Mouse (Mus musculus): ENCODE data around the gene Nkx2-5. TPM values are rescaled to one million over a fixed set of nuclear protein-coding genes. Genes with fewer than 3 reads are reported as not detected.

Nkx2-5 gene
- polyA plus RNA-seq, 1 experiment from 2014 or later = 132 TPM

GRCm38 (mm10) chr17:26861793-26862192 lies 17.0 kb upstream of the Nkx2-5 start:
- no peak for ATAC-seq (replicated peaks; ENCODE audit: extremely low read depth, insufficient read depth, low FRiP score)
- Histone ChIP-seq H3K9ac (ENCODE audit: low read length) (peak overlapping the region; percentile 48), H3K27me3 (ENCODE audit: control insufficient read depth, insufficient read depth, low read length) (peaks cover 2% of the 10 kb centered on the region; the same call in 1 of the 2 replicates), H3K36me3 (ENCODE audit: control insufficient read depth, insufficient read depth) (peaks cover 4% of the 10 kb centered on the region; the same call in 1 of the 2 replicates), H3K4me1 (ENCODE audit: control insufficient read depth, insufficient read depth, low read length) (peaks cover 37% of the 10 kb centered on the region), H3K4me2 (ENCODE audit: low read depth, low read length) (peak overlapping the region; percentile 27; the same call in 1 of the 2 replicates), H3K9me3 (replicated peaks; ENCODE audit: control insufficient read depth, low read length) (peaks cover 6% of the 10 kb centered on the region), H3K4me3 (ENCODE audit: low read length) (no peak overlapping the region), H3K27ac (ENCODE audit: low read length) (peak overlapping the region; percentile 91)
- WGBS = 40% methylated on average over 4 of the region's 4 CpGs

- Histone ChIP-seq H3K9me3 (replicated peaks; ENCODE audit: control insufficient read depth, low read length) (peaks cover 6% of the 10 kb centered on the region), H3K27ac (ENCODE audit: low read length) (peak overlapping the region; percentile 91), H3K4me3 (ENCODE audit: low read length) (no peak overlapping the region), H3K36me3 (ENCODE audit: control insufficient read depth, insufficient read depth) (peaks cover 4% of the 10 kb centered on the region; the same call in 1 of the 2 replicates), H3K27me3 (ENCODE audit: control insufficient read depth, insufficient read depth, low read length) (peaks cover 2% of the 10 kb centered on the region; the same call in 1 of the 2 replicates), H3K4me1 (ENCODE audit: control insufficient read depth, insufficient read depth, low read length) (peaks cover 37% of the 10 kb centered on the region), H3K9ac (ENCODE audit: low read length) (no peak overlapping the region; the same call in 1 of the 2 replicates), H3K4me2 (ENCODE audit: low read depth, low read length) (peak overlapping the region; percentile 40; the same call in 1 of the 2 replicates)
- WGBS = 4% methylated on average over 6 of the region's 6 CpGs
- peak; percentile 58 for ATAC-seq (replicated peaks; ENCODE audit: extremely low read depth, insufficient read depth, low FRiP score)
Observed at GRCm38 (mm10) chr17:26861383-26861782, 16.6 kb upstream of the Nkx2-5 start.

- peak overlapping the region; percentile 47 for H3K9ac ChIP-seq (ENCODE audit: low read length)
- H3K4me3 ChIP-seq (ENCODE audit: low read length) = no peak overlapping the region
- H3K36me3 ChIP-seq (ENCODE audit: control insufficient read depth, insufficient read depth) = peaks cover 4% of the 10 kb centered on the region; the same call in 1 of the 2 replicates
- peaks cover 39% of the 10 kb centered on the region for H3K4me1 ChIP-seq (ENCODE audit: control insufficient read depth, insufficient read depth, low read length)
- H3K4me2 ChIP-seq (ENCODE audit: low read depth, low read length) = peak overlapping the region; percentile 40
- 18% methylated on average over 4 of the region's 4 CpGs for WGBS
- peak overlapping the region; percentile 91 for H3K27ac ChIP-seq (ENCODE audit: low read length)
- H3K27me3 ChIP-seq (ENCODE audit: control insufficient read depth, insufficient read depth, low read length) = peaks cover 2% of the 10 kb centered on the region; the same call in 1 of the 2 replicates
- peaks cover 6% of the 10 kb centered on the region for H3K9me3 ChIP-seq (replicated peaks; ENCODE audit: control insufficient read depth, low read length)
- no peak for ATAC-seq (replicated peaks; ENCODE audit: extremely low read depth, insufficient read depth, low FRiP score)
Observed at GRCm38 (mm10) chr17:26860906-26861305, 16.1 kb upstream of the Nkx2-5 start.

GRCm38 (mm10) chr17:26852262-26852661 lies 7.5 kb upstream of the Nkx2-5 start:
- Histone ChIP-seq H3K4me2 (ENCODE audit: low read depth, low read length) (peak overlapping the region; percentile 68), H3K36me3 (ENCODE audit: control insufficient read depth, insufficient read depth) (no peaks in the 10 kb centered on the region), H3K27ac (ENCODE audit: low read length) (peak overlapping the region; percentile 97), H3K9me3 (replicated peaks; ENCODE audit: control insufficient read depth, low read length) (no peaks in the 10 kb centered on the region), H3K27me3 (ENCODE audit: control insufficient read depth, insufficient read depth, low read length) (peaks cover 16% of the 10 kb centered on the region), H3K9ac (ENCODE audit: low read length) (peak overlapping the region; percentile 88), H3K4me1 (ENCODE audit: control insufficient read depth, insufficient read depth, low read length) (peaks cover 17% of the 10 kb centered on the region), H3K4me3 (ENCODE audit: low read length) (peak overlapping the region; percentile 58)
- WGBS = 22% methylated on average over 4 of the region's 4 CpGs
- no peak for ATAC-seq (replicated peaks; ENCODE audit: extremely low read depth, insufficient read depth, low FRiP score)

GRCm38 (mm10) chr17:26851136-26851460 lies 6.3 kb upstream of the Nkx2-5 start:
- H3K36me3 ChIP-seq (ENCODE audit: control insufficient read depth, insufficient read depth) = no peaks in the 10 kb centered on the region
- H3K27ac ChIP-seq (ENCODE audit: low read length) = peak overlapping the region; percentile 97
- H3K27me3 ChIP-seq (ENCODE audit: control insufficient read depth, insufficient read depth, low read length) = peaks cover 16% of the 10 kb centered on the region
- H3K9me3 ChIP-seq (replicated peaks; ENCODE audit: control insufficient read depth, low read length) = no peaks in the 10 kb centered on the region
- peaks cover 13% of the 10 kb centered on the region for H3K4me1 ChIP-seq (ENCODE audit: control insufficient read depth, insufficient read depth, low read length)
- peak; percentile 4; the same call in 1 of the 2 replicates for ATAC-seq (replicated peaks; ENCODE audit: extremely low read depth, insufficient read depth, low FRiP score)
- H3K9ac ChIP-seq (ENCODE audit: low read length) = peak overlapping the region; percentile 88
- H3K4me3 ChIP-seq (ENCODE audit: low read length) = peak overlapping the region; percentile 58
- peak overlapping the region; percentile 68 for H3K4me2 ChIP-seq (ENCODE audit: low read depth, low read length)
- 13% methylated on average over 8 of the region's 8 CpGs for WGBS

GRCm38 (mm10) chr17:26850358-26851135 lies 5.7 kb upstream of the Nkx2-5 start:
- Histone ChIP-seq H3K27me3 (ENCODE audit: control insufficient read depth, insufficient read depth, low read length) (peaks cover 16% of the 10 kb centered on the region), H3K9ac (ENCODE audit: low read length) (peak overlapping the region; percentile 88), H3K4me2 (ENCODE audit: low read depth, low read length) (peak overlapping the region; percentile 68), H3K9me3 (replicated peaks; ENCODE audit: control insufficient read depth, low read length) (no peaks in the 10 kb centered on the region), H3K36me3 (ENCODE audit: control insufficient read depth, insufficient read depth) (no peaks in the 10 kb centered on the region), H3K4me3 (ENCODE audit: low read length) (peak overlapping the region; percentile 58), H3K4me1 (ENCODE audit: control insufficient read depth, insufficient read depth, low read length) (peaks cover 10% of the 10 kb centered on the region; the same call in 1 of the 2 replicates), H3K27ac (ENCODE audit: low read length) (peak overlapping the region; percentile 97)
- 1% methylated on average over 48 of the region's 48 CpGs for WGBS
- ATAC-seq (replicated peaks; ENCODE audit: extremely low read depth, insufficient read depth, low FRiP score) = peak; percentile 69

GRCm38 (mm10) chr17:26849746-26850357 lies 5.0 kb upstream of the Nkx2-5 start:
- H3K4me2 ChIP-seq (ENCODE audit: low read depth, low read length) = peak overlapping the region; percentile 68
- H3K4me1 ChIP-seq (ENCODE audit: control insufficient read depth, insufficient read depth, low read length) = peaks cover 10% of the 10 kb centered on the region; the same call in 1 of the 2 replicates
- peak overlapping the region; percentile 58 for H3K4me3 ChIP-seq (ENCODE audit: low read length)
- peak overlapping the region; percentile 88 for H3K9ac ChIP-seq (ENCODE audit: low read length)
- H3K27me3 ChIP-seq (ENCODE audit: control insufficient read depth, insufficient read depth, low read length) = peaks cover 18% of the 10 kb centered on the region
- no peaks in the 10 kb centered on the region for H3K36me3 ChIP-seq (ENCODE audit: control insufficient read depth, insufficient read depth)
- under 1% methylated on average over 44 of the region's 44 CpGs for WGBS
- H3K27ac ChIP-seq (ENCODE audit: low read length) = peak overlapping the region; percentile 97
- no peaks in the 10 kb centered on the region for H3K9me3 ChIP-seq (replicated peaks; ENCODE audit: control insufficient read depth, low read length)
- ATAC-seq (replicated peaks; ENCODE audit: extremely low read depth, insufficient read depth, low FRiP score) = peak; percentile 7

GRCm38 (mm10) chr17:26849106-26849745 lies 4.4 kb upstream of the Nkx2-5 start:
- Histone ChIP-seq H3K27me3 (ENCODE audit: control insufficient read depth, insufficient read depth, low read length) (peaks cover 23% of the 10 kb centered on the region), H3K4me3 (ENCODE audit: low read length) (peak overlapping the region; percentile 58), H3K9me3 (replicated peaks; ENCODE audit: control insufficient read depth, low read length) (no peaks in the 10 kb centered on the region), H3K4me1 (ENCODE audit: control insufficient read depth, insufficient read depth, low read length) (peaks cover 6% of the 10 kb centered on the region; the same call in 1 of the 2 replicates), H3K9ac (ENCODE audit: low read length) (peak overlapping the region; percentile 88), H3K4me2 (ENCODE audit: low read depth, low read length) (peak overlapping the region; percentile 68), H3K36me3 (ENCODE audit: control insufficient read depth, insufficient read depth) (no peaks in the 10 kb centered on the region), H3K27ac (ENCODE audit: low read length) (peak overlapping the region; percentile 97)
- 3% methylated on average over 19 of the region's 19 CpGs for WGBS
- no peak for ATAC-seq (replicated peaks; ENCODE audit: extremely low read depth, insufficient read depth, low FRiP score)

Data from heart, embryonic 16.5 days (tissue).